Mouse (Mus musculus) heart, adult 8-10 months (tissue): ENCODE results near the gene Smagp. TPM values are rescaled to one million over a fixed set of nuclear protein-coding genes. Genes with fewer than 3 reads are reported as not detected.

ENCODE experiments used
- DNase-seq: peaks from one replicate; pipeline ENCODE4 v3.0.0; 2022; ENCODE audit warnings: low spot score
- total RNA-seq, 4 experiments: library from RNA; stranded (reverse); gene quantifications; 2 replicates each; pipeline ENCODE4 v1.2.4; 2022

The Smagp gene
- total RNA-seq, result 10 to 100 TPM; 10.9 to 20.2 (median 11.9) TPM

GRCm38 (mm10) chr15:100636700-100637501 is at the start of gene Smagp:
TSS of gene Smagp (minus strand) at chr15:100636940.
- no peak for DNase-seq

GRCm38 (mm10) chr15:100686434-100686833 is 49.7 kb upstream of the Smagp start:
- DNase-seq, result no peak

GRCm38 (mm10) chr15:100685849-100686248 is 49.1 kb upstream of the Smagp start:
- no peak for DNase-seq

- DNase-seq, result no peak
Measured at GRCm38 (mm10) chr15:100685255-100685654, 48.5 kb upstream of the Smagp start.

GRCm38 (mm10) chr15:100684450-100684849 is 47.7 kb upstream of the Smagp start:
- no peak for DNase-seq

- peak; percentile 80 for DNase-seq
Measured at GRCm38 (mm10) chr15:100683041-100683440, 46.3 kb upstream of the Smagp start.

GRCm38 (mm10) chr15:100681770-100682169 is 45.0 kb upstream of the Smagp start:
- no peak for DNase-seq

- DNase-seq, result no peak
Measured at GRCm38 (mm10) chr15:100680381-100680780, 43.6 kb upstream of the Smagp start.

GRCm38 (mm10) chr15:100679005-100679404 is 42.3 kb upstream of the Smagp start:
- no peak for DNase-seq

- DNase-seq, result no peak
Measured at GRCm38 (mm10) chr15:100678581-100678980, 41.8 kb upstream of the Smagp start.

GRCm38 (mm10) chr15:100677675-100678074 is 40.9 kb upstream of the Smagp start:
- no peak for DNase-seq

- DNase-seq, result no peak
Measured at GRCm38 (mm10) chr15:100676521-100676920, 39.8 kb upstream of the Smagp start.

GRCm38 (mm10) chr15:100675486-100675885 is 38.7 kb upstream of the Smagp start:
- no peak for DNase-seq

- DNase-seq, result no peak
Measured at GRCm38 (mm10) chr15:100674566-100674965, 37.8 kb upstream of the Smagp start.

- DNase-seq, result peak; percentile 21
Measured at GRCm38 (mm10) chr15:100673585-100674391, 37.0 kb upstream of the Smagp start.

GRCm38 (mm10) chr15:100670833-100671232 is 34.1 kb upstream of the Smagp start:
- DNase-seq, result no peak

- no peak for DNase-seq
Measured at GRCm38 (mm10) chr15:100670004-100670403, 33.3 kb upstream of the Smagp start.

- DNase-seq, result peak; percentile 11
Measured at GRCm38 (mm10) chr15:100669337-100669736, 32.6 kb upstream of the Smagp start, which contains the start of gene Bin2. TSS of gene Bin2 (minus strand) at chr15:100669553.

- no peak for DNase-seq
Measured at GRCm38 (mm10) chr15:100667871-100668545, 31.3 kb upstream of the Smagp start.

GRCm38 (mm10) chr15:100667420-100667819 is 30.7 kb upstream of the Smagp start:
- DNase-seq, result no peak

- DNase-seq, result no peak
Measured at GRCm38 (mm10) chr15:100666851-100667250, 30.1 kb upstream of the Smagp start.

- DNase-seq, result peak; percentile 21
Measured at GRCm38 (mm10) chr15:100666219-100666696, 29.5 kb upstream of the Smagp start.
